Mouse (Mus musculus): ENCODE measurements around the gene Vamp9. TPM values are rescaled to one million over a fixed set of nuclear protein-coding genes. Genes with fewer than 3 reads are reported as not detected.
A peak's percentile ranks its signal among the peaks of the same experiment; 100 is the strongest.

Gene Vamp9
- polyA plus RNA-seq (2014; fragmentation: Nextera tagmentation; extraction: Ambion mirVana), result not detected in 2 replicates

DNA sequence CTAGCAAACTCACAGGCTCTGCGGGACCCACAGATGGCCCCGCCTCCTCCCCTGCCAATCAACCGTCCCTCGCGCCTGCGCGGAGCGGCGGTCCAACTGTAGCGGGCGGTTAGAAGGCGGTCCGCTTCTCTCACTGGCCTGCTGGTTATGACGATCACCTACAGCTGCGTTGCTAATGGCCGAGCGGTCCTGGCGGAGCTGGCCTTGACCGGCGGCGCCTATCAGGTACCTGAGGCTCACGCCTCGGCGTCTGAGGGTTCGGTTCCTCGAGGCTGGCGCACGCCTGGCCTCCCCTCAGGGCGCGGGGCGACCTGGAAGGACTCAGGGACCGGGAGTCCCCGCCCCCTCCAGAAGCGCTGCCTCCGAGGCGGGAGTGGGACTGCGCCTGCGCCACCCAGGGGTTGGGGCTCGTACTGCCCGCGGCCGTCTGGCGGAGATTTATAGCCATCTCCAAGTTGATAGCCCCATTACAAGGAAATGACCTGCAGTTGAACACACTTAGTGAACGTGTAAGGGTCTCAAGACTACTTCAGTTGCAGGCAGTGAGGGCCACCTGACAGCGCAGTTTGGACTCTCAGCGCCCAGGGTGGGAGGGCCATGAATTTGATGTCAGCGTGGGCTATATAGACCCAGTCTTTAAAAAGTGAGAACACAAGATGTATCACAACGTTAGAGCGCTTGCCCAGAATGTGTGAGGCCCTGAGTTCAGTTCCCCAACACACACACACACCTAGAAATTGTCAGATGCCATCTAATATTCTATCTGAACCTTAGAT, at the start of gene Vamp9:
Gene Vamp9, plus strand, starts transcription at position 74 of the 776 bp plus-strand sequence.
- Histone ChIP-seq H3K4me2 (peak within 1 kb of the TSS; percentile 49), H3K4me3 (ENCODE audit: low read depth, low read length) (peak within 1 kb of the TSS; percentile 58), H3K9me3 (ENCODE audit: control insufficient read depth, low read length) (no peaks in the 10 kb centered on the region), H3K27me3 (ENCODE audit: control insufficient read depth, insufficient read depth, low read length) (no peaks in the 10 kb centered on the region), H3K4me1 (ENCODE audit: control insufficient read depth, insufficient read depth, low read length) (0 out of 2 replicates have a peak, but pooled peaks cover 2% of the 10 kb centered on the region), H3K9ac (ENCODE audit: low read length) (peak within 1 kb of the TSS; percentile 78), H3K36me3 (ENCODE audit: control insufficient read depth, insufficient read depth, low read length) (no peaks in the 10 kb centered on the region), H3K27ac (ENCODE audit: low read depth, low read length) (peak within 1 kb of the TSS; percentile 77)
- WGBS, result 7% methylated on average over 49 of the region's 49 CpGs
- DNase-seq (ENCODE audit: low spot score, missing footprints) (peak; percentile 100), ATAC-seq (ENCODE audit: low FRiP score) (peak; percentile 100)

DNA sequence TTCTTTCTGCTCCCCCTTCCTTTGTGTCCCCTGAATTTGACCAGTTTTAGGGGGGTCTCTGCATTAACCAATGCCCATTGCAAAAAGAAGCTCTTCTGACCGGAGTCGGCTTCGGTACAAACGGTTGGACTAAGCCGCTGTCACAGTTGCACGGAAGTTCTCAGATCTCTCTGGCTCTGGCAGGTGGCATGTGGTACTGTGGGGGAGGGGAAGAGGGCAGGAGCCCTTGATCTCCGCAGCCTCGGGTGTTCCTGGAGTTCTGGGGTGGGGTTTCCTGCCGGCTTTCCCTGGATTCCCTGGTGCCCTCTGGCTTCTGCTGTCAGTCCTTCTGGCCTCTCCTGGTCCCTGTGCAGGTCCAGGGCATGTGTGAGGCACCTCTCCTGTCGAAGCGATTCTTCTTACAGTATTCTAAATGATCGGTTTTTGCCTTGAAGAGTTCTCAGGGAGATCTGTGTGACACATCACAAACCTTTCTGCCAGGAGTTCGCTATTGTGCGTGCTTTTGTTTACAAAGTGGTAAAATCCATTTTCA, 48.9 kb upstream of the Vamp9 start:
- DNase-seq (ENCODE audit: low spot score, missing footprints) (peak; percentile 84), ATAC-seq (ENCODE audit: low FRiP score) (no peak)
- no peaks in the 10 kb centered on the region for H3K9me3 ChIP-seq (ENCODE audit: control insufficient read depth, low read length)
- H3K36me3 ChIP-seq (ENCODE audit: control insufficient read depth, insufficient read depth, low read length), result no peaks in the 10 kb centered on the region
- no peak overlapping the region for H3K9ac ChIP-seq (ENCODE audit: low read length)
- H3K4me1 ChIP-seq (ENCODE audit: control insufficient read depth, insufficient read depth, low read length), result no peaks in the 10 kb centered on the region
- no peak overlapping the region for H3K4me3 ChIP-seq (ENCODE audit: low read depth, low read length)
- H3K4me2 ChIP-seq, result no peak overlapping the region
- H3K27ac ChIP-seq (ENCODE audit: low read depth, low read length), result no peak overlapping the region
- H3K27me3 ChIP-seq (ENCODE audit: control insufficient read depth, insufficient read depth, low read length), result no peaks in the 10 kb centered on the region
- WGBS, result 36% methylated on average over 14 of the region's 14 CpGs

- ATAC-seq (ENCODE audit: low FRiP score) (no peak), DNase-seq (ENCODE audit: low spot score, missing footprints) (no peak)
- Histone ChIP-seq H3K9ac (ENCODE audit: low read length) (no peak overlapping the region), H3K4me1 (ENCODE audit: control insufficient read depth, insufficient read depth, low read length) (no peaks in the 10 kb centered on the region), H3K27ac (ENCODE audit: low read depth, low read length) (no peak overlapping the region), H3K9me3 (ENCODE audit: control insufficient read depth, low read length) (no peaks in the 10 kb centered on the region), H3K4me3 (ENCODE audit: low read depth, low read length) (no peak overlapping the region), H3K4me2 (no peak overlapping the region), H3K27me3 (ENCODE audit: control insufficient read depth, insufficient read depth, low read length) (no peaks in the 10 kb centered on the region), H3K36me3 (ENCODE audit: control insufficient read depth, insufficient read depth, low read length) (no peaks in the 10 kb centered on the region)
- 79% methylated on average over 13 of the region's 13 CpGs for WGBS
Measured at GRCm38 (mm10) chr5:99859637-99860433, 46.2 kb upstream of the Vamp9 start.

DNA sequence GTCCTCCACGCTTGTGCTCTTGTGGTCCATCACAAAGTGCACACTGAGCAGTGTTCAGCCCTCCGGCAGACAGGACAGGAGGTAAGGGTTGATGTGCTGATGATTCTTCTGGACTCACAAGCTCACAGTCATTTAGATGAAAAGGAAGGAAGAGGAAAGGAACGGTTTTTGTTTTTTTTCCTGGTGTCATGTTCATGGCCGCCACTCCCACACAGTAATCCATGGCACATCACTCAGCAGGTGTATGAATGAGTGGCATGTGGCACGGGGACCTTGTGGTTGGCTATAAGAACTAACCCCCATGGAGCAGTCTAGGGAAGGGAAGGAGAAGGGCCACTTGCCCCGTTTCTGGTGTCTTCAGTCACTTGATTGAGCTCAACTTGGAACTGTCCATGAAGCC, 44.2 kb upstream of the Vamp9 start:
- Histone ChIP-seq H3K4me2 (no peak overlapping the region), H3K9ac (ENCODE audit: low read length) (no peak overlapping the region), H3K27ac (ENCODE audit: low read depth, low read length) (no peak overlapping the region), H3K36me3 (ENCODE audit: control insufficient read depth, insufficient read depth, low read length) (no peaks in the 10 kb centered on the region), H3K27me3 (ENCODE audit: control insufficient read depth, insufficient read depth, low read length) (no peaks in the 10 kb centered on the region), H3K9me3 (ENCODE audit: control insufficient read depth, low read length) (no peaks in the 10 kb centered on the region), H3K4me3 (ENCODE audit: low read depth, low read length) (no peak overlapping the region), H3K4me1 (ENCODE audit: control insufficient read depth, insufficient read depth, low read length) (no peaks in the 10 kb centered on the region)
- ATAC-seq (ENCODE audit: low FRiP score) (no peak), DNase-seq (ENCODE audit: low spot score, missing footprints) (no peak)
- WGBS, result 88% methylated on average over 6 of the region's 6 CpGs

GRCm38 (mm10) chr5:99863656-99864380, 42.2 kb upstream of the Vamp9 start:
- 86% methylated on average over 13 of the region's 13 CpGs for WGBS
- Histone ChIP-seq H3K27me3 (ENCODE audit: control insufficient read depth, insufficient read depth, low read length) (no peaks in the 10 kb centered on the region), H3K27ac (ENCODE audit: low read depth, low read length) (no peak overlapping the region), H3K9ac (ENCODE audit: low read length) (no peak overlapping the region), H3K36me3 (ENCODE audit: control insufficient read depth, insufficient read depth, low read length) (no peaks in the 10 kb centered on the region), H3K4me3 (ENCODE audit: low read depth, low read length) (no peak overlapping the region), H3K4me2 (no peak overlapping the region), H3K4me1 (ENCODE audit: control insufficient read depth, insufficient read depth, low read length) (no peaks in the 10 kb centered on the region), H3K9me3 (ENCODE audit: control insufficient read depth, low read length) (no peaks in the 10 kb centered on the region)
- DNase-seq (ENCODE audit: low spot score, missing footprints), result no peak
- ATAC-seq (ENCODE audit: low FRiP score), result no peak

GRCm38 (mm10) chr5:99865779-99866178, 40.3 kb upstream of the Vamp9 start:
- Histone ChIP-seq H3K9ac (ENCODE audit: low read length) (no peak overlapping the region), H3K27ac (ENCODE audit: low read depth, low read length) (no peak overlapping the region), H3K27me3 (ENCODE audit: control insufficient read depth, insufficient read depth, low read length) (no peaks in the 10 kb centered on the region), H3K4me1 (ENCODE audit: control insufficient read depth, insufficient read depth, low read length) (no peaks in the 10 kb centered on the region), H3K4me2 (no peak overlapping the region), H3K9me3 (ENCODE audit: control insufficient read depth, low read length) (no peaks in the 10 kb centered on the region), H3K36me3 (ENCODE audit: control insufficient read depth, insufficient read depth, low read length) (no peaks in the 10 kb centered on the region), H3K4me3 (ENCODE audit: low read depth, low read length) (no peak overlapping the region)
- WGBS, result 94% methylated on average over 1 of the region's 1 CpGs
- no peak for DNase-seq (ENCODE audit: low spot score, missing footprints)
- ATAC-seq (ENCODE audit: low FRiP score), result no peak

DNA sequence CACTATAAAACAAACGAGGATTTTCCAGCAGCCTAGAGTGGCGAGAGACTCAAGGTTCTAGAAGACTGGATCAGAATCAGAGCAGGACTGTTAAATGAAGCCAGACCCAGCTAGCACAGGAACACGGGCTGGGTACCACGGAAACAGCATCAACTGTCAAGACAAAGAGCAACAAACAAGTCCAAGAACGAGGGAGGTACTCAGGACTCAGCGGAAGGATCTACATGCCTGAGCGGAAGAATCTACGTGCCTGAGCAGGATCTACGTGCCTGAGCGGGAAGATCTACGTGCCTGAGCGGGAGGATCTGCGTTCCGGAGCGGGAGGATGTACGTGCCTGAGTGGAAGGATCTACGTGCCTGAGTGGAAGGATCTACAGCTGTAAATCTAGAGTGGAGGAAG, 37.8 kb upstream of the Vamp9 start:
- Histone ChIP-seq H3K4me1 (ENCODE audit: control insufficient read depth, insufficient read depth, low read length) (no peaks in the 10 kb centered on the region), H3K27ac (ENCODE audit: low read depth, low read length) (no peak overlapping the region), H3K9me3 (ENCODE audit: control insufficient read depth, low read length) (no peaks in the 10 kb centered on the region), H3K27me3 (ENCODE audit: control insufficient read depth, insufficient read depth, low read length) (no peaks in the 10 kb centered on the region), H3K4me2 (no peak overlapping the region), H3K36me3 (ENCODE audit: control insufficient read depth, insufficient read depth, low read length) (no peaks in the 10 kb centered on the region), H3K9ac (ENCODE audit: low read length) (no peak overlapping the region), H3K4me3 (ENCODE audit: low read depth, low read length) (no peak overlapping the region)
- ATAC-seq (ENCODE audit: low FRiP score) (no peak), DNase-seq (ENCODE audit: low spot score, missing footprints) (no peak)
- 94% methylated on average over 17 of the region's 17 CpGs for WGBS

- Histone ChIP-seq H3K27me3 (ENCODE audit: control insufficient read depth, insufficient read depth, low read length) (no peaks in the 10 kb centered on the region), H3K9me3 (ENCODE audit: control insufficient read depth, low read length) (no peaks in the 10 kb centered on the region), H3K4me3 (ENCODE audit: low read depth, low read length) (no peak overlapping the region), H3K36me3 (ENCODE audit: control insufficient read depth, insufficient read depth, low read length) (no peaks in the 10 kb centered on the region), H3K4me2 (no peak overlapping the region), H3K4me1 (ENCODE audit: control insufficient read depth, insufficient read depth, low read length) (no peaks in the 10 kb centered on the region), H3K27ac (ENCODE audit: low read depth, low read length) (no peak overlapping the region), H3K9ac (ENCODE audit: low read length) (no peak overlapping the region)
- DNase-seq (ENCODE audit: low spot score, missing footprints) (no peak), ATAC-seq (ENCODE audit: low FRiP score) (no peak)
- WGBS, result 92% methylated on average over 9 of the region's 9 CpGs
Measured at GRCm38 (mm10) chr5:99868923-99869322, 37.1 kb upstream of the Vamp9 start.
